Mouse (Mus musculus) midbrain, embryonic 15.5 days (tissue): ENCODE data around the gene Lonp2. TPM values are rescaled to one million over a fixed set of nuclear protein-coding genes. Genes with fewer than 3 reads are reported as not detected.

Source experiments
- ATAC-seq: fragments of 200-750 bp; cut with Nextera tagmentation; replicated peaks from 2 replicates; pipeline ENCODE4 v1.8.0; 2017; ENCODE audit warnings: moderate TSS enrichment
- H3K27ac ChIP-seq: fragments of 300-500 bp; sonication (generic); 2 replicates; pipeline ENCODE4 v1.5.1; 2015; ENCODE audit warnings: mild to moderate bottlenecking, inconsistent platforms
- H3K27me3 ChIP-seq: fragments of 300-500 bp; sonication (generic); replicated peaks from 2 replicates; pipeline ENCODE4 v1.6.1; 2015; ENCODE audit warnings: inconsistent platforms
- H3K36me3 ChIP-seq: fragments of 300-500 bp; sonication (generic); replicated peaks from 2 replicates; pipeline ENCODE4 v1.6.1; 2015; ENCODE audit warnings: inconsistent platforms
- H3K4me1 ChIP-seq: fragments of 300-500 bp; sonication (generic); 2 replicates; pipeline ENCODE4 v1.6.1; 2015; ENCODE audit warnings: inconsistent platforms
- H3K4me2 ChIP-seq: fragments of 300-500 bp; sonication (generic); 2 replicates; pipeline ENCODE4 v1.6.1; 2015; ENCODE audit warnings: inconsistent platforms, mild to moderate bottlenecking, moderate library complexity
- H3K4me3 ChIP-seq: fragments of 300-500 bp; sonication (generic); 2 replicates; pipeline ENCODE4 v1.5.1; 2015; ENCODE audit warnings: mild to moderate bottlenecking, inconsistent platforms
- H3K9ac ChIP-seq: fragments of 300-500 bp; sonication (generic); 2 replicates; pipeline ENCODE4 v1.6.1; 2015; ENCODE audit warnings: mild to moderate bottlenecking, inconsistent platforms
- H3K9me3 ChIP-seq: fragments of 300-500 bp; sonication (generic); 2 replicates; pipeline ENCODE4 v1.6.1; 2016; ENCODE audit warnings: inconsistent platforms
- WGBS: fragments of 180-500 bp; shearing (Covaris S2); methylation state at CpG from one replicate; pipeline ENCODE4 v1.1.7; 2015; ENCODE audit warnings: mixed read lengths; 5-methylcytosine and 5-hydroxymethylcytosine counted together
- polyA plus RNA-seq: library from polyadenylated mRNA; unstranded; fragments of >200 nt; fragmentation: Nextera tagmentation; extraction: Ambion mirVana; gene quantifications from 2 replicates; pipeline ENCODE4 v1.2.1, GENCODE M21; 2015

Gene Lonp2
- polyA plus RNA-seq, 1 experiment from 2014 or later = 86.6 TPM

DNA sequence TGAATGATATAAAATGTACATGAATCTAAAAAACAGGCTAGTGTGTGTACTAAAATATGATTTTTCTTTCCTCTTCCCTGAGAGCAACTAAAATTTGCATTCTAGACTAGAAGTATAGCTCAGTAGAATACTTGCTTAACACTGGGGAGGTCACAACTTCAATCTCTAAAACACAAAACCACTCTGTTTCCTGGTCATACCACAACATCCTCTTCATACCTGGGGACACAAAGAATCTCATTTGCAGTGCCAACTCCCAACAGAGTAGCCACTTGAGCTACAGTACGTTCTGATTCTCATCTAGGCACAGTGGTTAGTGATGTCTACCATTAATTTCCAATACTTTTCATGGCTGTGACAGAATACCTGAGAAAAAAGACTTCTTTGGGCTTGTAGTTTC lies 95.5 kb downstream of the Lonp2 start:
- no peaks in the 10 kb centered on the region for H3K27me3 ChIP-seq
- 84% methylated on average over 1 of the region's 1 CpGs for WGBS
- no peak for ATAC-seq

DNA sequence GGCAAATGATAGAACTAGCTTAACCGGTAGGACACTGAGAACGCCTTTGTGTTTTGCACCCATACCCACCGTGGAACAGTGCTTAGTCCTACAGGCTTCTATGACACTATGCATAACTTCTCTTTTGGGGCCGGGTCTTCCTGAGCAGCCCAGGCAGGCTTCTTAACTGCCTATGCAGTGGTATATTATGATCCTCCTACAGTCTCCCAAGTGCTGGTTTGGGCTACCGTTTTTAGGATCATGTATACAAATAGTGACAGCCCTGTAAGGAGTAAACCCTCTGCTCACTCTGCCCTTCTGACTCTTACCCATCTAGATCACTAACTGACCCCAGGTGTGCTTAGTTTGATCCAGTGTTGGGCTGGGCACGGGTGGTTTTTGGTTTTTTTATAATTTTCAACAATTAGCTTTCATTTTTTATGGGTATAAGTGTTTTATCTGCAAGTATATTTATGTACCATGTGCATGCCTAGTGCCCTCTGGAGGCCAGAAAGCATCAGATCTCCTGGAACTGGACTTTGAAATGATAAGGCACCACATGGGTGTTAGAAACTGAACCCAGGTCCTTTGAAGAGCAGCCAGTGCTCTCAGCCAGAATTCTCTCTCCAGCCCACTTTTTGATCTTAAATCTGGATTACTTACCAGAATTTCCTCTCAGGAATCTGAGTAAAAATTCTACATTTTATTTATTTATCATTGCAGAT lies 97.1 kb downstream of the Lonp2 start:
- Histone ChIP-seq H3K9me3 (no peaks in the 10 kb centered on the region), H3K9ac (no peak overlapping the region), H3K4me2 (no peak overlapping the region), H3K4me1 (no peaks in the 10 kb centered on the region), H3K4me3 (no peak overlapping the region), H3K27ac (no peak overlapping the region), H3K36me3 (no peaks in the 10 kb centered on the region), H3K27me3 (no peaks in the 10 kb centered on the region)
- WGBS = 93% methylated on average over 6 of the region's 6 CpGs
- ATAC-seq = no peak

More for the DNA sequence above, 95.5 kb downstream of the Lonp2 start:
- Histone ChIP-seq H3K4me1 (peaks cover 4% of the 10 kb centered on the region), H3K4me2 (no peak overlapping the region), H3K9ac (no peak overlapping the region), H3K4me3 (no peak overlapping the region), H3K36me3 (no peaks in the 10 kb centered on the region), H3K9me3 (no peaks in the 10 kb centered on the region), H3K27ac (no peak overlapping the region)

DNA sequence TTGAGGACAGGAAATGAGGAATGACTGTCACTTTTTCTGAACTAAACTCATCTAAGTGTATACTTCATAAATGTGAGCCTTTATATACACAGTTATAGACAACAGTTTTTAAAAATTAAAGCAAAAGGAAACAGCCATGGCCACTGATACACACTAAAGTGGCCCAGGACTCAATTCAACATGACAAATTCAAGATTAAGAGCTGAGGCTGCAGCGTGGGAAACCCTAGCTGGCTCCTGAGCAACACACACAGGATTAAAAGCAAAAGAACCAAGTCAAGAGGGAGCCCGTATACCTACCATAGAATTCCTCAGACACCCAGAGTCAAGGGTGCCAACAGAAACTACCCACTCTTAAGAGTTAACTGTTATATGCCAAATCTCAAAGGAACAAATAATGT lies 97.6 kb downstream of the Lonp2 start:
- no peak overlapping the region for H3K4me2 ChIP-seq
- ATAC-seq = no peak

DNA sequence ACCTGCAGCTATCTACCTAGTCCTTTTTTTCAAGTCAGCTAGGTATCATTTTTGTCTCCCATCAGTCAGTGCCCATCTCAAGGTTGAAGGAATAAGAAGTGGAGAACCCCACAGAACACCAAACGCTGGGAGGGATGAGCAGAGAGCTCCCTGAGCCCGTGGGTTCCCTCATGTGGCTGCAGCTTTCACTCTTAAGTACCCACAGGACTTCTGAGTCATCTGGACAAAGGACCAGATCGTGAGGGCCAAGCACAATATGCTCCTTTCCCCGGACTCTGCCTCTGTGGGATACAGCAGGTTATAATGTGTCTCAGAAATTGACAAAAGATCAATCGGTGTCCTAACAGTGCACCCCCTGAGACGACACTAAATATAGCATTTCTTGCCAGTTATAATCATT lies 103.1 kb downstream of the Lonp2 start:
- no peak for ATAC-seq
- Histone ChIP-seq H3K27me3 (no peaks in the 10 kb centered on the region), H3K4me3 (no peak overlapping the region), H3K9ac (no peak overlapping the region), H3K9me3 (no peaks in the 10 kb centered on the region), H3K4me1 (peaks cover 32% of the 10 kb centered on the region), H3K27ac (no peak overlapping the region), H3K4me2 (no peak overlapping the region), H3K36me3 (no peaks in the 10 kb centered on the region)
- 57% methylated on average over 6 of the region's 6 CpGs for WGBS

More for the DNA sequence above, 97.6 kb downstream of the Lonp2 start:
- H3K27ac ChIP-seq = no peak overlapping the region
- H3K4me3 ChIP-seq = no peak overlapping the region
- no peaks in the 10 kb centered on the region for H3K4me1 ChIP-seq
- WGBS = 89% methylated on average over 2 of the region's 2 CpGs
- no peak overlapping the region for H3K9ac ChIP-seq
- H3K9me3 ChIP-seq = no peaks in the 10 kb centered on the region
- no peaks in the 10 kb centered on the region for H3K27me3 ChIP-seq
- no peaks in the 10 kb centered on the region for H3K36me3 ChIP-seq

DNA sequence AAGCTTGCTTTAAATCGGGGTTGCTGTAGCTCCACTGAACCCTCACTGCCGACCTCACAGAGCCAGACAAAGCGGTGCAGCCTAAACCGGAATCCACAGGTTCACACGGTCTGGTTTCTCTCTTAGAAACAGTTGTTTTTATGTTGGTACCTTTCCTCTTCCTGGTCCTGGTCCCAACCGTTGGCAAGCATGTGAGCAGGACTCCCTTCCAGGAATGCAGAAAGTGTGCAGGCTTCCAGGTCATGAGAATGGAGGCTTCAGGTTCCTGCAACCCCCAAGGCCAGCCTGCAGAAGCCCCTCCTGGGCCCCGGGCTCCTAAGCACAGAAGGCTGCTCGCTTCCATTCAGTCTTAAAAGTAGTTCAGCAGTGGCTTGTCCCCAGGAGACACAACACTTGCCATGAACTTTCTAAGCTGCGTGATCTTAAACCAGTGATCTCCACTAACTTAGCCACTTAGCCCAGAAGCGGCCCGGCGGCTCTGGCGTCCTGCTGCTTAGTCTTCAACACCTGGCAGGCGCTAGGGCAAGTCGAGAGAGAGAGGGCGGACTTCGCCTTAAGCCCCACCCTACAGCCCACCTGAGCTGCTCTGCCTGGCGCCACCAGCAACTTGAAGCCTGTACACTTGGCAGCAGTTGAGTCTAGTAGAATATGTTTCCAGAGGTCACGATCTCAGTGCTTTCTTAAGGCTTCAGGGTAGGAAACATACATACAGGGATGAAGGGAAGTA lies 104.5 kb downstream of the Lonp2 start:
- H3K9ac ChIP-seq = no peak overlapping the region
- no peak overlapping the region for H3K27ac ChIP-seq
- no peaks in the 10 kb centered on the region for H3K9me3 ChIP-seq
- H3K4me2 ChIP-seq = no peak overlapping the region
- 71% methylated on average over 19 of the region's 19 CpGs for WGBS
- H3K4me1 ChIP-seq = peaks cover 32% of the 10 kb centered on the region
- H3K4me3 ChIP-seq = no peak overlapping the region
- ATAC-seq = no peak
- no peaks in the 10 kb centered on the region for H3K36me3 ChIP-seq
- H3K27me3 ChIP-seq = no peaks in the 10 kb centered on the region

DNA sequence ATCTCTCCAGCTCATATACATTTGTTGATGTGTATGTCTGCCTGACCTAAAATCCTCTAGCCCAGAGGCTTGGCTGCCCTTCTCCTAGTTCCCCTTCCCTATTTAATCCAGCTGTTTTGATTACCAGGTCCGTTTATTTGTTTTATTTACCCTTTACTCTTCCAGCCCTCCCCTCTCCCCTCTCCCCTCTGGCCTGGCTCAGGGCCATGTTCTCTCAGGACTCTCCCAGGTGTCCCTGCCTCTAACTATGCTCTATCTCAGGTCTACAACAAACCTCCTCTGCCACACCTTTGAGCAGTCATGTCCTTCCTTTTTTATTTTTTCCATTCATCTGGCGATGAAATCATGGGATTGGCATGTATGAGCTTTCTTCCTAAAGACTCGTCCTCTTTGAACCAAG lies 106.5 kb downstream of the Lonp2 start:
- peaks cover 44% of the 10 kb centered on the region for H3K4me1 ChIP-seq
- no peaks in the 10 kb centered on the region for H3K27me3 ChIP-seq
- H3K9me3 ChIP-seq = no peaks in the 10 kb centered on the region
- no peak overlapping the region for H3K9ac ChIP-seq
- H3K4me3 ChIP-seq = no peak overlapping the region
- no peak for ATAC-seq
- no peak overlapping the region for H3K27ac ChIP-seq
- H3K4me2 ChIP-seq = no peak overlapping the region
- H3K36me3 ChIP-seq = no peaks in the 10 kb centered on the region
- 60% methylated on average over 3 of the region's 3 CpGs for WGBS

DNA sequence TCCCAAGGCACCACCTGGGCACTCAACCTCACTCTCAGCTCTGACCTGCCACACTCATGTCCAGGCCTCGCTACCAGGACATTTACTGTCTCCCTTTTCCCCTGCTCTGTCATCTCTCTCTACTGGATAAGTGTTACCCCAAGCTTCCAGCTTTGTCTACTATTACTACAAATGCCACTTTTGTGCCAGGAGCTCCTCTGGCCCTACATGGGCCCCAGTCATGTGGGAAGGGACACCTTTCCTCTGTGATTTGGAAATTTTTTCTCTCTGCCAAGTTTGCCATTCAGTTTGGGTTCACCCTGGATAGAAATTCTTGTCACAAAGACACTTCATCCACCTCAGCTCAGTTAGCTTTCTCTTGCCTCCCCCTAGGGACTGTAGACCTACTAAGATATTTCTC lies 107.0 kb downstream of the Lonp2 start:
- Histone ChIP-seq H3K4me2 (no peak overlapping the region), H3K27ac (no peak overlapping the region), H3K4me3 (no peak overlapping the region), H3K27me3 (no peaks in the 10 kb centered on the region), H3K9ac (no peak overlapping the region), H3K36me3 (no peaks in the 10 kb centered on the region), H3K9me3 (no peaks in the 10 kb centered on the region), H3K4me1 (peaks cover 49% of the 10 kb centered on the region)
- no peak for ATAC-seq
- WGBS = 97% methylated on average over 1 of the region's 1 CpGs

DNA sequence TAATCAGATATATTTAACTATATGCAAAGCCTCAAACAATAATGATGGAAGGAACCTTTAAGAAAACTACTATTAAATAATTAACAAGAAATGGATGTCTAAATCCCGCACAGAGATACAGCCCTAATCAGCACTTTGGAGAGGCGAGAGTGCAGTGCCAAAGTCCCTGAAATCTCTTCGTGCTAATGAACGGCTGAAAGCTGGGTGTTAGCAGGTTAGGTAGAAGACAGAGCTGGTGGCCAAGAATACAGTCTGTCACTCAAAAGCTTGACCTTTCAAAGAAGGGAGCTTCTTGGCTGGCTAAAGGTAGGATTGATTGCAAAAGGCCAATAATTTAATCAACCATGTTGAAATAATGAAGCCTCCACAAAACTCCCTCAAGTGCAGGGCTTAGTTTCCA lies 110.3 kb downstream of the Lonp2 start:
- Histone ChIP-seq H3K27ac (no peak overlapping the region), H3K9ac (no peak overlapping the region), H3K4me3 (no peak overlapping the region), H3K4me1 (peaks cover 30% of the 10 kb centered on the region), H3K27me3 (no peaks in the 10 kb centered on the region), H3K36me3 (no peaks in the 10 kb centered on the region), H3K4me2 (no peak overlapping the region), H3K9me3 (no peaks in the 10 kb centered on the region)
- no peak for ATAC-seq
- WGBS = 65% methylated on average over 4 of the region's 4 CpGs

DNA sequence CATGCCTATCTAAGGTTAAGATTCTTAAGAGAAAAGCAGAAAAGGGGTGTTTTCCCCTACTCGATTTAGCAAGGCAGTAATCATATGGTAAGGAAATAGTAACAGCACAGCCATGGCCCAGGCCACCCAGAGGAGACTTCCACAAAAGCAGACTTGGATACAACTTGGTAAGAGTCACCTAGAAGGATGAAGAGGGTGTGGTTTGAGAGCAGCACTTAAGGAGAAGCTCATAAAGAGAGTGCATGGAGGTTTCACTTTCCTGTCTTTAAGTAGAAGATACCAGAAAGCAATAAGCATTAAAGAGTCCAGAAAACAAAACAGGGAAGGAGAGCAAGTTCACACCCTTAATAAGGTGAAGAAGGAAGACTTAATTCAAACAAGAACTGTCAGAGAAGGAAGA lies 111.1 kb downstream of the Lonp2 start:
- Histone ChIP-seq H3K27me3 (no peaks in the 10 kb centered on the region), H3K4me2 (no peak overlapping the region), H3K27ac (no peak overlapping the region), H3K9ac (no peak overlapping the region), H3K36me3 (no peaks in the 10 kb centered on the region), H3K9me3 (no peaks in the 10 kb centered on the region), H3K4me1 (peaks cover 30% of the 10 kb centered on the region), H3K4me3 (no peak overlapping the region)
- WGBS = 85% methylated on average over 1 of the region's 1 CpGs
- ATAC-seq = no peak

DNA sequence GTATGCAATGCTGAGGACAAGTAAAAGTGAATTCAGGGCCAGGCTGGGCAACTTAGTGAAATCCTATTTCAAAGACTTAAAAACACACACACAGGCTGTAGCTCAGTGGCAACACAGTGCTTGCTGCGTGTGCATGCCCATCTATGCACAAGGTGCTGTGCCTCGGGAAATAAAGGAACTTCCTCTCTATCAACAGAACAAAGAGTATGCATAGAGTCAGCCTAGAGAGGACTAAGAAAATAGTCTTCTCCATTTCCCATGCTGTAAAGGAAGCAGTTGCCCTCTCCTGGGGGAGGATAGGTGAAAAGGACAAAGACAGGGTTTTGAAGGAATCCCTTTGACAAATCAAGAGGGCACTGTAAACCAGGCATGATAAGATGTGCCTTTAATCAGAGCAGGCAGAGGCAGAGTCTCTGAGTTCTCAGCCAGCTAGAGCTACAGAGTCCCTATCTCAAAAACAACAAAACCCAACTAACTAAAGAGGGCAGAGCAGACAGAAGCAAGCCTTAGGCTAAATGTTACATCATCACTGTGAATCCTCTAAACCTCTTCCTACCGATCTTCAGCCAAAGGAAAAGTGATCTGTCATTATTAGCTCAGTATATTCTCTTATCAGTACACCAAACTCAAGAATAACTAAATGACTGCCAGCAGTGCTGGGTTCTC lies 111.7 kb downstream of the Lonp2 start:
- 58% methylated on average over 3 of the region's 3 CpGs for WGBS
- Histone ChIP-seq H3K27ac (no peak overlapping the region), H3K4me1 (peaks cover 30% of the 10 kb centered on the region), H3K9ac (no peak overlapping the region), H3K9me3 (no peaks in the 10 kb centered on the region), H3K4me2 (no peak overlapping the region), H3K36me3 (no peaks in the 10 kb centered on the region), H3K4me3 (no peak overlapping the region), H3K27me3 (no peaks in the 10 kb centered on the region)
- ATAC-seq = no peak

DNA sequence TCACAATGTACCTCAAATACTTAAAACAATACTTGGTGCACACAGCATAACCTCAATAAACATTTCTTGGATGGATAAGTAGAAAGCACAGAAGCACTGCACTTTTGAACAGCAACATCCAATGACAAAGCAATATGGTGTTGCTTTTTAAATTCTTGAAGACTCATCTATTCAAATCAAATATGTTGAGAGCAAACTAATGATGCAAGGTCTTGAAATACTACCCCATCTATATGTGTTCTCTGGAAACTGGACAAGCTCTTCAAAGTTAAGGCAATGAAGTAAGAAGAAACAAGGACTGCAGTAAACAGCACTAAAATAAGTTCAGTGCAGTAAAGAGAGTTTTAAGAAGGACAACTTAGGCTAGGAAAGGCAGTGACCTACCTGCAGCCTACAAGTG lies 117.1 kb downstream of the Lonp2 start:
- Histone ChIP-seq H3K27me3 (no peaks in the 10 kb centered on the region), H3K9ac (no peak overlapping the region), H3K4me3 (no peak overlapping the region), H3K9me3 (no peaks in the 10 kb centered on the region), H3K27ac (no peak overlapping the region), H3K4me2 (no peak overlapping the region), H3K4me1 (peaks cover 37% of the 10 kb centered on the region), H3K36me3 (no peaks in the 10 kb centered on the region)
- no peak for ATAC-seq

DNA sequence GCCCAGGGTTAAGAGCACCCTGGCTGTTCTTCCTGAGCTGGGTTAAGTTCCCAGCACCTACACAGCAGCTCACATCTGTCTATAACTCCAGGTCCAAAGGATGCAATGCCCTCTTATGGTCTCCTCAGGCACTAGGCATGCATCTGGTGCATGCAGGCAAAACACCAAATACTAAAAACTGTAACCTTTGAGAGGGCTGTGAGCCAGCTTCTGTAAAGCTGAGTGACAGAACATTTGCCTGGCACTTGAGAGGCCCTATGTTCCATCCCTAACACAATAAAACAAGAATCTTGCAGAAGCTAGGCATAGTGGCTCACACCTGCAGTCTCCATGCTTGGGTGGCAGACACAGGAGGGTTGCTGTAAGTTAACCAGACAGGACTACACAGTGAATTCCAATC lies 117.8 kb downstream of the Lonp2 start:
- ATAC-seq = no peak
- Histone ChIP-seq H3K27me3 (no peaks in the 10 kb centered on the region), H3K4me1 (peaks cover 39% of the 10 kb centered on the region), H3K36me3 (no peaks in the 10 kb centered on the region), H3K9me3 (no peaks in the 10 kb centered on the region), H3K4me2 (no peak overlapping the region), H3K27ac (no peak overlapping the region), H3K4me3 (no peak overlapping the region), H3K9ac (no peak overlapping the region)
